Mouse (Mus musculus) myocyte (in vitro differentiated cells): Measurements from ENCODE around the gene Blnk.

ENCODE experiments used
- CEBPB ChIP-seq: IDR thresholded peaks from 2 replicates; pipeline ENCODE4 v1.6.1; 2011; ENCODE audit warnings: mild to moderate bottlenecking, moderate library complexity; ENCODE audit not compliant: poor library complexity, insufficient read depth, severe bottlenecking
- E2F4 ChIP-seq: IDR thresholded peaks from one replicate; pipeline ENCODE4 v1.6.1; 2011; ENCODE audit warnings: mild to moderate bottlenecking, control low read depth, moderate library complexity; ENCODE audit not compliant: insufficient read depth
- MAX ChIP-seq: IDR thresholded peaks from one replicate; pipeline ENCODE4 v1.6.1; 2011; ENCODE audit warnings: low read depth, mild to moderate bottlenecking, control low read depth
- TCF12 ChIP-seq: IDR thresholded peaks from one replicate; pipeline ENCODE4 v1.6.1; 2011; ENCODE audit warnings: mild to moderate bottlenecking, control low read depth; ENCODE audit not compliant: poor library complexity, insufficient read depth, severe bottlenecking

GRCm38 (mm10) chr19:40970775-40971174, 23.6 kb downstream of the Blnk start:
- TF ChIP-seq E2F4 (no peak), CEBPB (no peak), TCF12 (no peak), MAX (no peak)
